Mouse (Mus musculus) heart, adult 10 weeks (tissue): ENCODE measurements around the gene Olfr305. TPM values are rescaled to one million over a fixed set of nuclear protein-coding genes. Genes with fewer than 3 reads are reported as not detected.

ENCODE experiments used
- polyA plus RNA-seq: library from polyadenylated mRNA; stranded (reverse); fragments of 350-450 nt; fragmentation: Illumina TruSeq; extraction: RNeasy Lipid Tissue Mini Kit (QIAGEN cat#74804); gene quantifications from one replicate; pipeline ENCODE4 v1.2.3, GENCODE M21; 2014; ENCODE audit warnings: low read depth, low replicate concordance

The Olfr305 gene
- not detected for polyA plus RNA-seq

GRCm38 (mm10) chr7:86366828-86367227 is at the start of gene Olfr305:
Gene Olfr305 (minus strand): TSS chr7:86366928.

GRCm38 (mm10) chr7:86403546-86403945 is 36.8 kb upstream of the Olfr305 start, which contains the start of gene Olfr301:
Gene Olfr301 (plus strand): TSS chr7:86403846.

GRCm38 (mm10) chr7:86397689-86398088 is 31.0 kb upstream of the Olfr305 start, which contains the start of gene Olfr303:
Gene Olfr303 (minus strand): TSS chr7:86397789.

GRCm38 (mm10) chr7:86386558-86386957 is 19.8 kb upstream of the Olfr305 start, which contains the start of gene Olfr304:
Gene Olfr304 (minus strand): TSS chr7:86386658.

GRCm38 (mm10) chr7:86337486-86337885 is 29.2 kb downstream of the Olfr305 start, which contains the start of gene Olfr307:
Gene Olfr307 (minus strand): TSS chr7:86337586.

GRCm38 (mm10) chr7:86325530-86325929 is 41.2 kb downstream of the Olfr305 start, which contains the start of gene Olfr308:
Gene Olfr308 (minus strand): TSS chr7:86325630.

GRCm38 (mm10) chr7:86313608-86314007 is 53.1 kb downstream of the Olfr305 start, which contains the start of gene Olfr309:
Gene Olfr309 (minus strand): TSS chr7:86313708.

Other genes with a start within 250 kb of the Olfr305 start
- not detected for gene Vmn2r75, start 195.2 kb downstream of the Olfr305 start, polyA plus RNA-seq
- not detected for gene Vmn2r76, start 120.6 kb downstream of the Olfr305 start, polyA plus RNA-seq
- gene Olfr310, start 89.8 kb downstream of the Olfr305 start, polyA plus RNA-seq = not detected
- not detected for gene Olfr309, start 53.2 kb downstream of the Olfr305 start, polyA plus RNA-seq
- gene Olfr308, start 41.3 kb downstream of the Olfr305 start, polyA plus RNA-seq = not detected
- not detected for gene Olfr307, start 29.3 kb downstream of the Olfr305 start, polyA plus RNA-seq
- not detected for gene Olfr304, start 19.7 kb upstream of the Olfr305 start, polyA plus RNA-seq
- gene Olfr303, start 30.9 kb upstream of the Olfr305 start, polyA plus RNA-seq = not detected
- not detected for gene Olfr301, start 36.9 kb upstream of the Olfr305 start, polyA plus RNA-seq
- gene Olfr299, start 93.0 kb upstream of the Olfr305 start, polyA plus RNA-seq = not detected
- gene Olfr298, start 125.6 kb upstream of the Olfr305 start, polyA plus RNA-seq = not detected
- gene Olfr297, start 153.0 kb upstream of the Olfr305 start, polyA plus RNA-seq = not detected
- not detected for gene Olfr295, start 216.9 kb upstream of the Olfr305 start, polyA plus RNA-seq
- gene Olfr294, start 249.7 kb upstream of the Olfr305 start, polyA plus RNA-seq = not detected